Mouse (Mus musculus) lung, postnatal 10 days (tissue): ENCODE results near the gene 1110051M20Rik.

Experiments used
- DNase-seq: peaks from one replicate; pipeline ENCODE4 v3.0.0; 2021

1110051M20Rik gene

DNA sequence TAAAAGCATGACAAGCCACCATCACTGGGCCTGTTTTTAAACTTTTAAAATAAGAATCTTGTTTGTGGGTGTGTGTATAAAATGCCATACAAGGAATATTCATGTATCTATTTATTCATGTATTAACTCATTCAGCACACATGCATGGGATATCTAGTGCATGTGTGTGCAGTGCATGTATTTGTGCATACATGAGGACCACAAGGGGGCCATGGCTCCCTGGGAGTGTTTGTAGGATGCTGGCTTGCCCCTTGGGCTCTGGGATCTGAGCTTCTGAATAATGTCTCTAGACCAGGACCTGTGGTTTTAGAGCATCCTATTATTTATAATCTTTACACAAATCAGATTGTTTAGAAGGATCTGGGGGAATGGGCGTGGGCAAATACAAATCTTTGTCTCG, 143.7 kb downstream of the 1110051M20Rik start:
- no peak for DNase-seq

DNA sequence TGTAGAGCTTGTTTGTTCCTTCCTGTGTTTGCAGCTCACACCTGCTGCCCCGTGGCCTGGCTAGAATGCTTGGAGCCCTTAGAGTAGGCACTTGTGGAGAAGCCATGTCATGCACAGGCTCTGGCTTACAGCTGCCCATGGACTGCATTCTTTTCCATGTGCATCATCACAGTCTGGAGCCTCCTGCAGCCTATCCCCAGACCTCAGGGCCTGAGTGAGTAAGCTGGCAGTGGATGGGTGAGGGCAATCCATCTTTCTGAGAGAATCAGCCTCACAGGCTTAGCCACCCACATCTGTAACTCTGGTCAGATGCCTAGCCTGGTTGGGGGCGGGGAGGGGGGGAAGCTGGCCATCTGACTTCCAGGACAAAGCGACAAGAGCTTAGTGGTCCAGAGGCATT, 145.3 kb downstream of the 1110051M20Rik start:
- peak; percentile 44 for DNase-seq

DNA sequence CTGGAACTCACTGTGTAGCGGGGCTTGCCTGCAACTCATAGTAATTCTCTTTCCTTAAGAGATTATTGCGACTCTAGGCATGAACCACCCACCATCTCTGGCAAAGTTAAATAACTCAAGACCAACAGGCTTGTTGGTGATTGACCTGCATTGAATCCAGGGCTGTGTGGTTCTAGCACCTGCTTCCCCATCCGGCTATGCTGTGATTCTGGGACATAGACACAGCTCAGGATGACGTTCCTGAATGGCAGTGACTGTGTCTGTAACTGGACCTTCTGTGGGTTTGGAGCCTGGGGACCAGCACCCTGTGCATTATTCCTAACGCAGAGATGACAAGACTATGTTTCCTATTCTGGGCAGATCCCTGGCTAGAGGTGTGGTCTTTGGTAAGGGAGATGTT, 148.6 kb downstream of the 1110051M20Rik start:
- DNase-seq = no peak

- DNase-seq = no peak
Observed at GRCm38 (mm10) chr2:91294226-91294625, 150.3 kb downstream of the 1110051M20Rik start.

DNA sequence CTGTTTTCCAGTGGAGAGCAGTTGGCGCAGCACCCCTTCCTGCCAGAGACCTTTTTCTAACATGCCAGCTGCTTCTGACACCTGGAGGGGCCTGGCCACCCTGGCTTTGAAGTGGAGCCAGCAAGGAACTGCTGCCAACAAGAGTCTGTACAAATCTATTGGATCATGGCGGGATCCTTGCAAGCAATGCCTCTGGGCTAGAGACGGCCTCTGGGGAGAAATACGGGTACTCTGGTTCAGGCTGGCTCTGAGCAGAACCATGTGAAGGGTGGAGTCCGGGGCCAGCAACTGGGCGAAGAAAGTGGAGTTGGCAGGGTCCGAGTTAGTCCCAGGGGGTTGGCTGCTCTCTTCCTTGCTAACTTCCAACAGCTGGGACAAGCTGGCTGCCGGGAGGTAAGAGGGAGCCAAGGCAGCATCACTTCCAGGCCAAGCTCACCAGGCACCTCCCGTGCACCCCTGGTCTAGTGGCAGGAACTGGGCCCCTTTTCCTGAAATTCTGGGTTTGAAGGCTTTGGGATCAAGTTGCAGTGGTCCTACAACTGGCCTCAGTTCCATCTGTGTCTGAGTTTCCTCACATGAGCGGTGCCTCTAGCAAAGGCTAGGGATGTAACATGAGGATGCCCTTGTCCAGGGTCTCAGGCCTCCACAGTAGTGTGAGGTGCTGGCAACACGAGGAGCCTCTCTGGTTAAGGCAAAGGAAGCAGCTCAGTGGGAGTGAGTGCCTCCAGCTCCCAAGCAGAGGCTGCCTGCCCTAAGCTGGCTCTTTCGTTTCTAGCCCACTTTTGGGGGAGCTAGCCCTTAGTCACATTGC, 153.1 kb downstream of the 1110051M20Rik start:
- peak; percentile 77 for DNase-seq

- DNase-seq = no peak
Observed at GRCm38 (mm10) chr2:91287563-91287962, 156.9 kb downstream of the 1110051M20Rik start.

DNA sequence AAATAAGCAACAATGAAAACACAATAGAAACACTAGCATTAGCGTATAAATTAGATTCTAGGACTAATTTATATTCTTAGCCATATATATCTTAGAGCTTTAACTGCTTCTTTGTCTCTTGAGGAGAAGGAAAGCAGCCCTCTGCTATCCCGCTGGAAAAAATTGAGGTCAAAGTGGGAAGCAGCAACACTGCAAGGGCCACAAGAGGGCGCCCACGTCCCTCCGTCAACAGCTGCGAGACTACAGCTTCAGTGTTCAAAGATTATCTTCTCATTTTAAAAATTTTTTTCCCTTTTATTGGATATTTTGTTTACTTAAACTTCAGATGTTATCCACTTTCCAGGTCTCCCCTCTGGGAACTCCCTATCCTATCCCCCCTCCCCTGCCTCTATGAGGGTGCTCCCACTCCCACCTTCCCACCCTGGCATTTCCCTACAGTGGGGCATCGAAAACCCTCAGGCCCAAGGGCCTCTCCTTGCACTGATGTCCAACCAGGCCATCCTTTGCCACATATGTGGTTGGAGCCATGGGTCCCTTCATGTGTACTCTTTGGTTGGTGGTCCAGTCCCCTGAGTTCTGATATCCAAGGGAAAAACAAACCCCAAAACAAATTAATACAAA, 158.5 kb downstream of the 1110051M20Rik start:
- peak; percentile 90 for DNase-seq

DNA sequence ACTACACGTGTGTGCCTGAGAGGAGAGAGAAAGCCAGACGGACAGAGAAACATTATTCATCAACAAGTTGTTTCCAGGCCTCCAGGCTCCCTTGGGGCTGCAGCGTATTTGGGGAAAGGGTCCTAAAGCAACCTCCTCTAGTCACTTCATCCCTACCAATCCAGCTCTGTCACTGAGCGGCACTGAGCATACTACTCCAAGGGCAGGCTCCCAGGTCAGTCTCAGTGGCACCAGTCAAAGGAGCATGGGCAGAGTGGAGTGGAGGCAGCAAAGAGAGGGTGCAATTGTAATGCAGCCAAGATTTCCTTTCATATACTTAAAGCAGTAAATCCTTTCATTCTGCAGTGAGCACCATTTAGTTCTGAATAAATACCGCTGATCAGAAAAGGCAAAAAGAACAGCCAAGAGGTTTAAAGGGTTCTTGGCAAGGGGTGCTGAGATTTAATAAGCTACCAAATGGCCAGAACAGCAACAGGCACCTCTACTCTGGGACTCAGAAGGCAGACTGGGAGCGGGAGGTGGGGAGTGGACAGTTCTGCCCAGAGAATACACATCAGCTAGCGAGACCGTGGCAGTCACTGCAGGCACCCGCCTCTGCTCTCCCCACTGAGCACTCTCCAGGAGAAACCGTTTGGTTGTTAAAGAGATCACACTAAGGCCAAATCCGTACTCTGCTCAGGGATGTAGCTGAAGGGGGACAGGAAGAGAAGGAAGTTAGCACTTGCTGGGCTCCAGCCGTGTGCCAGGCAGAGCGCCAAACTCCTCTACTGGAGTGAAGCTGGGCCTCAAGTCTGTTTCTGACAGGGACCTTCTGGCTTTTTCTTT, 159.9 kb downstream of the 1110051M20Rik start:
- DNase-seq = peak; percentile 77

- DNase-seq = no peak
Observed at GRCm38 (mm10) chr2:91283972-91284371, 160.5 kb downstream of the 1110051M20Rik start.

DNA sequence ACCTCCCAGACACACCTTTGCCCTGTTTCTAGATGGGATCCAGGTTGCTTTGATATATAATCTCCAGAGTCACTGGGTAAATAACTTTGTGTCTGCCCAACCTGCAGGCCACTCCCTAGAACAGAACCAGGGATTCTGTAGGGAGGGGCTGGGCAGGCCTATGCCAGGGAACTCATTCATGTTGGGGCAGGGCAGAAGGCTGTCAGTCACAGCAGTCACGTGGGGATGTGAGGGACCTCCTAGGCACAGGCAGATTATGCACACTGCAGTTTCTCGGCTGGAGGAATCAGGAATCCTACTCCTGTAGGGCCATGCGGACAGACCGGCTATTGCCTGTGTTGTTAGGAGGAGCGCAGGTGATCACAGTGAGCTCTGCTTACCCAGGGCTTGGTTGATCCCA, 163.1 kb downstream of the 1110051M20Rik start:
- no peak for DNase-seq

- no peak for DNase-seq
Observed at GRCm38 (mm10) chr2:91279372-91279755, 165.1 kb downstream of the 1110051M20Rik start.

DNA sequence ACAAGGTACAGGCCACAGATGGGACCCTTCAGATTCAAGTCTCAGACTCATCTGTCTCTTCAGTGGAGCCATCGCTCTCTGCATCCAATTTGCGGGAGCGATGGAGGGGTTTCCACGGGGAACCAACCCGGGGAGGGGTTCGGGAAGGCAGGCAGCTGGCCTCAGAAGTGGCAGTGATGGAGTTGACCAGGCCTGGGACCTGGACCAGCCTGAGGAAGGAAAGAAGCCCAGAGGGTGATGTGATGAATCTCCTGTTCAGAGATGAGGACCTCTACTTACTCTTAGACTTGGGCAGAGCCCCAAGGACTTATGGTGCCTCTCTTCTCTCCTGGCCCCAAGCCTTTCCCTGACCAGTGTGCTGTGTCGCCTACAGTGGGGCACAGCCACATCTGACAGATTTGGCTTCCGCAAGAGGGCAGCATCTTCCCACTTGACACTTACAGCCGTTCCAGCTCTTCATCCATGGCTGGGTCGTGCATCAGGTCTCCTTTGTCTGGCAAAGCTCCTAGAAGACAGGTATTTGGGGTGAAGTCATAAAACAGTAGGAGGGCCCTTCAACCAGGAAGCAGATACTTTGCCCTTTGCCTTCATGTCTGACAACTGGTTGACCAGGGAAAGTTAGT, 165.6 kb downstream of the 1110051M20Rik start:
- DNase-seq = peak; percentile 77

DNA sequence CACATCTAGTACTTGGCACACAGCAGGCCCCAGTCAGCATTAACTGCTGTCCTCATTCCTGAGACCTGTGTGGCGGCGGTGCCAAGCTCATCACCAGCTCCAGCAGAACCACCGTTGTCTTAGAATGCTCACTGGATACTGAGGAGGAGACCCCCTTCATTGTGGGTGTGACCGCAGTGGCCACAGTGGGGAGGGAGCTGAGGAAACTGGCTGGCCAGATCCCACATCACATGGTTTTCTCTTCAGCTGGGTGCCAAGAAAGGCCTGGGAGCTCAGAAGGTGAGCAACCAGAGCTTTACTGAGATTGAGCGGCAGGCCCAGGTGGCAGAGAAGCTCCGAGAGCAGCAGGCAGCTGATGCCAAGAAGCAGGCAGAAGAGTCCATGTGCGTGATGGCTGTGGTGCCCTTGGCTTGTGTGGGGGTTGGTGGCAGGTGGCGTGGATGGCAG, 174.8 kb downstream of the 1110051M20Rik start:
- DNase-seq = no peak

DNA sequence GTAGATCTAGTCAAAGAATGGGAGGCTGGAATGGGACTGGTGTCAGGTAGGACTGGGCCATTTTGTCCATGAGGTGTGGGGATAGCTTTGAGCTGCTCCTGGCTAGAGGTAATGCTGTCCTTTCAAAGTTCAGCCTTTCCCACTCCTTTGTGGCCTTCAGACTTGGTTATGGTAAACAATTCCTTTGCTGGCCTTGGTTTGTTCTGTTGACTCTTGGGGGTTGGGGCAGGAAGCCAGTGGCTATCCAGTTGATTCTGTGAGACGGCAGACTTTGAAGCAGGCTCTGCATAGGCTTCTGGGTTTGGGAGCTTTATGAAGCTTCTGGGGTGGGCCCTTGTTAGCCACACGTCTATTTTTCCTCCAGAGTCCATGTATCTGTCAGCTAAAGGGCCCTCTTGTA, 175.8 kb downstream of the 1110051M20Rik start:
- no peak for DNase-seq

DNA sequence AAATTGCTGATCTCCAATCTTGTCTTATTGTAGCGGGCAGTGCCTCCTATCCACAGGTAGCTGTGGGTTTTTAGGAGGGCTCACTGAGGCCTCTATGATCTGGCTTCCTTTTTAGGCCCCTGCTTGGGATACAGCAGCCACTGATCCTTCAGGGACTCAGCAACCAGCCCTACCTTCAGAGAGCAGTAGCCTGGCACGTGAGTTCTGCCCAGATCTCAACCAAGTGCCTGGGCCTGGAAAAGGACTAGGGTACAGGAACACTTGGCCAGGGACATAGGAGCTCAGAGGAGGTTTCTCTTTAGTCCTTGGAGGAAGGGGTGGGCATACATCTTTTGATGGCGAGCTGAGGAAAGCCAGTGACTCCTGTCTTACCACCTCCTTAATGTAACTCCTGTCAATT, 176.5 kb downstream of the 1110051M20Rik start:
- no peak for DNase-seq

GRCm38 (mm10) chr2:91264711-91265681, 179.5 kb downstream of the 1110051M20Rik start, which contains the start of gene Arfgap2:
Gene Arfgap2, plus strand, starts transcription at chr2:91264974.
- peak; percentile 99 for DNase-seq

DNA sequence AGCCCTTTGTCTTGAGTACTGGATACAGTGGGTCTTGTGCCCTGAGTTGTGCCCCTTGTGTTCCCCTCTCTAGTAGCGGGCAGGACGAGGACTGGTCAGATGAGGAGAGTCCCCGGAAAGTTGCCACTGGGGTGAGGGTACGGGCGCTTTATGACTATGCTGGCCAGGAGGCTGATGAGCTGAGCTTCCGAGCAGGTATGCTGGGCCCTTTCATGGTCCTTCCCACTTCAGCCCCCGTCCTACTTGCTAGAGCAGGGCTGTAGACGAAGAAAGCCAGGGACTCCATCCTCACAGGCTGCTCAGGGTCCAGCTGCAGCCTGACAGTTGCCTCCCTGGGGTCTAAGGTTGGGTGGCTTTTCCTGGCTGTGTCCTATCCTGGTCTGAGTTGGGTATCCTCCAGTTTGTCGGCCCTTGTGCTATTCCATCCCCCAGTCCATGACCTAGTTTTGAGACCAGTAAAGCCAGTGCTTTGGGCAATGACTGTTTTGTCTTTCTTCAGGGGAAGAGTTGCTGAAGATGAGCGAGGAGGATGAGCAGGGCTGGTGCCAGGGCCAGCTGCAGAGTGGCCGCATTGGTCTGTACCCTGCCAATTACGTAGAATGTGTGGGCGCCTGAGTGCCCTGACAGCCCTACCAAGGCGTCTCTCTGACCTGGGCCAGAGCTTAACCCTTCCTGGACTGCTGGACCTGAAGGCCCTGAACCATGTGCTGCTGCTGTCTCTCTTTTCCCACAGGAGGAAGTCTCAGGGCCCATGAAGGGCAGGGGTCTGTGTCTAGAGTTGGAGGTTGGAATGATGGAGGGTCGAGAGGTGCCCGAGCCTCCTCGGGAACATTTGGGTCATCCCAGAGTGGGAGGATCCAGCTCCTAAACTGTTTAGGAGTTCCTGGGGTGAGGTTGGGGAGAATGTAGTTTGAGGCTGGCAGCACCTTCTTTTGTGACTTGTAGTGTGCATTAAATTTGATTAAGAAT, 180.5 kb downstream of the 1110051M20Rik start:
- DNase-seq = no peak

- no peak for DNase-seq
Observed at GRCm38 (mm10) chr2:91259493-91259892, 185.0 kb downstream of the 1110051M20Rik start.

DNA sequence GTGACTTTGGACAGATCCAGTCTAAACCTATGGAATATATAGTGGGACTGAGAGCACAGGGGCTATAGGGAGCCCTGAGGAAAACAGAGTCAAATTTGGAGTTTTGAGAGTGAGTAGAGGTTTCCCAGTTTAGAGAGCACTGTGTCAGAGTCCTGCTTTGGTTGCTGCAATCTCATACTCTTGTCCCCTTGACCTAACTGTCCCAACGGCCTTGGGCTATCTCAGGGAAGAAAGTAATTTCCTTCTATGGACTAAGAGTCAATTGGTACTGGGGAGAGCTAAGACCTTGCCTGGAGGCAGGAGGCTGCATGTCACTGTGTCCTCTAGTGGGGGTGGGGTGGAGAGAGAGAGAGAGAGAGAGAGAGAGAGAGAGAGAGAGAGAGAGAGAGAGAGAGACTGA, 185.7 kb downstream of the 1110051M20Rik start:
- no peak for DNase-seq

DNA sequence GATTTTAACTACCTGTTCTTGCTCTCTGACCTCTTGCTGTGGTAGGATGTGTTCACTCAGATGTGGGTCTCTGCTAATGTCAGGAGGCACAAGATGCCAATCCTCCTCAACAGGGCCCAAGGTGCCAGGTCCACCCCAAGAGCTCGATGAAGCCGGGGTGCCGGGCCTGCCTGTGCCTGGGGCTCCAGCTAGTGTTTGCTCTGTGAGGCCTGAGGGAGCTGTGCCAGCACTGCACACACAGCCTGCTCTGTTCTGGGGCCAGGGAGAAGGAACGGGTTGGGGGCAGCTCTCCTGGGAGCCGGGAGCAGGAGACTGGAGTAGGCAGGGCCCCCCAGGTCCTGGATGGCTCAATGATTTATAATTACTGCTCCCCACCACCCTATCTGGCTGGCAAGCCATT, 186.4 kb downstream of the 1110051M20Rik start:
- no peak for DNase-seq
